Mouse (Mus musculus): ENCODE data around the gene Atp6v0d1.
"Not testable (repeated sequence)": the region's sequence is repeated elsewhere in the genome, so short reads cannot be mapped to it uniquely, and the experiment has no call there.

The Atp6v0d1 gene

GRCm38 (mm10) chr8:105565952-105566702 lies at the start of gene Atp6v0d1:
Atp6v0d1 (minus strand) TSS chr8:105566047.
- DNase-seq (ENCODE audit: low spot score in 2 of 2), result peak; percentile 95 to 100

DNA sequence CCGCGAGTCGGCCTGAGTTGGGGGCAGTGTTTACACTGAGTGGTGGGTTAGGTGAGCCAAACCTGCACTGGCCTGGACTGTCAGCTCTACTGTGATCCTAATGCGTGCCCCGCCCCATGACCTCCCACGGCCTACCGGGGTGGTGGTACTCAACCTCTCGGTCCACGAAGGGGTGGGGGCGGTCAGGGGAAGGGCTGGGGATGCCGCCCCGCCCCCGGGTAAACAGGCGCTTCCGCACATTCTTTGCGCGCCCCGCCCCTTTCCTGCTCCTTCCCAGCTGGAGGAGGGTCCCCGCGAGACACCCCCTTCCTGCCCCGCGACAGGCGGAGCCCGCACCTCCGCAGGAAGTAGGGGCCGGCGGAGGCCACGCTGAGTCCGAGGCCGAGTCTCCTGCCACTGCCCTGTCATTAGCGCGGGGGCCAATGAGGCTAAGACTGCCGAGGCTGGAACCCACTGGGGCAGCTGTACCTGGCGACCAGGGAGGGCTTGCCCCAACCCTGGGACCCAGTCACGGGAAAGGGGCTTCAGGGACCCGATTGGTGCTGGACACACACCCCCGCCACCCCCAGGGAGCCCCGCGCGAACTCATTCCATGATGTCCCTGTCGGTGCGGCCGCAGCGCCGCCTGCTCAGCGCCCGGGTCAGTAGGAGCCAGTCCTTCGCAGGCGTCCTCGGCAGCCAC lies 48.1 kb upstream of the Atp6v0d1 start:
- peak in 1 of 2 experiments; percentile 62 for DNase-seq (ENCODE audit: low spot score in 2 of 2)

GRCm38 (mm10) chr8:105613037-105613436 lies 47.2 kb upstream of the Atp6v0d1 start:
- peak in 1 of 2 experiments; percentile 48 for DNase-seq (ENCODE audit: low spot score in 2 of 2)

DNA sequence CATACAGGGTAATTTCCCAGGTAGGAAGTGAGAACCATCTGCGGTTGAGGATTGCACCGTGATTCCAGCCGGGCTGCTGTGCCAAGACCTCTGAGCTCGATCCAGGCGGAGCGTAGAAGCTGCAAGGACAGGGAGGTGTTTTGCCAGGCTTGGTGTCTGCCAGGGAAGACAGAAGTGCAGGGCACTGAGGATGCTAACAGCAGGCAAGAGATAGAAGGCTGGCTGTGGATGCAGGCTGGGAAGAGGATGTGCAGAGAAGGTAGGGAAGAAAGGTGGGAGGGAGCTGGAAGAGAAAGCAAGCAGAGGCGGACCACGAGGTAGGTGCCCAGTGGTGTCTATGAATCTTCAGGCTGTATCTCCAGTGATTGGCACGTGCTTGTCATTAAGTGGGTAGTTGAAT lies 46.0 kb upstream of the Atp6v0d1 start:
- no peak for DNase-seq (ENCODE audit: low spot score in 2 of 2)

DNA sequence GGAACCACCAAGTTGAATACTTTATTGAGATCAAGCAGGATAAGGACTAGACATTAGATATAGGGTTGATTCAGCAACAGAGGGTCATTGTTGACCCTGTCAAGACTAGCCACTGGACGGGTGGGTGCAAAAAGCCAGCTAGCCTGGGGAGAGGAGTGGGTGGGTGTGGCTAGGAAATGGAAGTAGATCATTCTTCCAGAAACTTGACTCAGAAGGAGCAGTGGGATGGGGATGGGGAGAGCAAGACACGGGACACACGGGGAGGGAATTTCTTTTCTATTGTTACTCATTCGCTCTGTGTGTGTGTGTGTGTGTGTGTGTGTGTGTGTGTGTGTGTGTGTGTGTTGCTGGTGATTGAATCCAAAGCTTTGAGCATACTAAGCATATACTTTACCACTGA lies 43.9 kb upstream of the Atp6v0d1 start:
- no peak for DNase-seq (ENCODE audit: low spot score in 2 of 2)

DNA sequence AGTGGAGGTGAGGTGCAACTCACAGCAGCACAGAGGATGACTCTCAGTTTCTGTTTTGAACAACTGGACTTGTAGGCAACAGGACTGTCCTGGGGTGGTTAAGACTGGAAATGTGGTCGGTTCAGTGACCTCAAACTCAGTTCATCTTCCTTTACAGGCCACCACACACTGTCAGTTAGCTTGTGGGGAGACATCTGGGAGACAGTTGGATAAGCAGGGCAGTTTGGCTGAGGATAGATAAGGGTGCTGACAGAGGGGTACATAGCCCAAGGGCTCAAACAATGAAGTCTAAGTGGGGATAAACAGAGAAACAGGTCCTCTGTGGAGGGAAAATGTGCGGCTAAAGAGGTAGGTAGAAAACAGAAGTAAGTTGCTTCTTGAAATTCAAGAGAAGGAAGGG lies 43.5 kb upstream of the Atp6v0d1 start:
- DNase-seq (ENCODE audit: low spot score in 2 of 2), result no peak

DNA sequence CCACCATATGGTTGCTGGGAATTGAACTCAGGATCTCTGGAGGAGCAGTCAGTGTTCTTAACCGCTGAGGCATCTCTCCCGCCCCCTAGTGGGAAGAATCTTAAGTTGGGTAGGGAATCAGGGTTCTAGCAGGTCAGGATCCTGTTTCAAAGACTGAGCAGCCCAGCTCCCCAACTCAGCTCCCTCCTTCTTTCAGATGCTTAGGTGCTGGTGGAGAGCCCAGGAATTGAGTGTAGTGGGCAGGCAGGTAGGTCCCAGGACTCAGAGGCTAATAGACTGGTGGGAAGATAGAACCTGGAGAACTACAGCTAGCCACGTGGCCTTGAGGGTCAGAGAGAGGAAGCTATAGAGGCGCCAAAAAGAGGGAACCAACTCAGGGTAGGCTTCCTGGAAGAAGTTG lies 41.8 kb upstream of the Atp6v0d1 start:
- peak; percentile 65 to 75 for DNase-seq (ENCODE audit: low spot score in 2 of 2)

DNA sequence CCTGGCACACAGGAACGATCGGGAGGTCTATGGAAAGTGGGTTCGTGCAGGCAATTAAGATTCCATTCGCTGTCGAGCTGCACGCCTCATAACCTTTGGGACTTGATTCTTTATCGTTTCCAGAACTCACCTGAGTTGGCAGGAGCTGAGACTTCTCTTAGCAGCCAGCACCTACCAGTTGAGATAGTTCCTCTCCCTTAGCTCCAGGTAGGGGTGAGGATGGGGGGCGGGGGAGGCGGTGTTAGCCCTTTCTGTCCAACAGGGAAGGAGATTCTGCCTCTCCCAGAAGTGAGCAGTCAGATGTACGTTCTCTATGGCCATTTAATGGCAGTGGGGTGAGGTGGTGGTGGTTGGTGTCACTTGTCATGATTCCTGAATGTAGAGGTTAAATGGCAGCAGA lies 41.2 kb upstream of the Atp6v0d1 start:
- DNase-seq (ENCODE audit: low spot score in 2 of 2), result no peak

DNA sequence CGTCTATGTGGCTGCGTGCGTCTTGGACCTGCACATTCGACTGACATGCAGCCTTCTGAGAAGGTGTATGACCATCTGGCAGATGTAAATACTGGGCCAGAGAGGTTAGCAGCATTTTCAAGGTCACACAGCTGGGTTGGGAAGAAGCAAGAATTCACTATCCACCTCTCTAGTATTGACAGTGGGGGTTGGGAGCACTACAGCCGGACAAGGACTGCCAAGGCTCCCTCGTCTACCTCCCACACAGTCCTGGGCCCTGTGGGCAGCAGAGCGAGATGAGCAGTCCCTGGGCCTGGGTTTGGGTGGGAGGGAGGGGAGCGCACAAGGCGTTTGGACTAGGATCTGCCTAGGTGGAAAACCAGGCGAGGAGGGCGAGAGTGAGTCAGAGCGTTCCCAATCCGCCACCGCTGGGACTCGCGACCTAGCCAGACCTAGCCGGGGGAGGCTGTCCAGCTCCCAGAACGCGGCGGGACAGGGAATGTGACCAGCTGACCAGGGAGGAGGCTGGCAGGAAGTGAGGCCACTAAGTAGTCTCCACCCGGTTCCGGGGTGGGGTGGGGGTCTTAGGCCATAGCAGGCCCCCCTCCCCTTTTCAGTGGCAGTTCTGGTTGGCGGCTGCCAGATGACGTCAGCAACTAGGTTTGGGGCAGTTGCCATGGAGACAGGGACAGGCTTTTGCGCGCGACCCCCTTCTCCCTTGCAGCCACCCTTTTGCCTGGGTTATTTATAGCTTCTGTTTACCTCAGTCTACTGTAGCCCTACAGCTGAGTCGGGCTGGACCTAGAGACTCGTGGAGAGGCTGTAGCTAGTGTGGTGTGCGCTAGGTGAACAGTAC lies 40.6 kb upstream of the Atp6v0d1 start:
- DNase-seq (ENCODE audit: low spot score in 2 of 2), result peak; percentile 71 to 73

GRCm38 (mm10) chr8:105605491-105606188 lies 39.8 kb upstream of the Atp6v0d1 start:
- DNase-seq (ENCODE audit: low spot score in 2 of 2), result peak; percentile 71 to 75

- DNase-seq (ENCODE audit: low spot score in 2 of 2), result peak; percentile 75 to 85
Measured at GRCm38 (mm10) chr8:105604804-105605381, 39.0 kb upstream of the Atp6v0d1 start, which contains the start of gene Ripor1. Ripor1 (plus strand) TSS chr8:105605255.

DNA sequence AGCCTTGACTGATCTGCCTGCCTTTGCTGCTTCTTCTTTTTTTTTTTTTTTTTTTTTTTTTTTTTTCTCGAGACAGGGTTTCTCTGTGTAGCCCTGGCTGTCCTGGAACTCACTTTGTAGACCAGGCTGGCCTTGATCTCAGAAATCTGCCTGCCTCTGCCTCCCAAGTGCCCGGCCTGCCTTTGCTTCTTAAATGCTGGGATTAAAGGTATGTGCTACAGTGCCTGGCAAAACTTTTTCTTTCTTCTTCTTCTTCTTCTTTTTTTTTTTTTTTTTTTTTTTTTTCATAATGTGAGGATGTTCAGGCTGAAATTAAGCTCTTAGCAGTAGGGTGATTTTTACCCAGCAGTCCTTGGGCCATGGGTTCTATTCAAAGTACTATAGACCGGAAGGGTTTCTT lies 36.7 kb upstream of the Atp6v0d1 start:
- not testable (repeated sequence) for DNase-seq (ENCODE audit: low spot score in 2 of 2)

GRCm38 (mm10) chr8:105601301-105601700 lies 35.5 kb upstream of the Atp6v0d1 start:
- no peak for DNase-seq (ENCODE audit: low spot score in 2 of 2)

DNA sequence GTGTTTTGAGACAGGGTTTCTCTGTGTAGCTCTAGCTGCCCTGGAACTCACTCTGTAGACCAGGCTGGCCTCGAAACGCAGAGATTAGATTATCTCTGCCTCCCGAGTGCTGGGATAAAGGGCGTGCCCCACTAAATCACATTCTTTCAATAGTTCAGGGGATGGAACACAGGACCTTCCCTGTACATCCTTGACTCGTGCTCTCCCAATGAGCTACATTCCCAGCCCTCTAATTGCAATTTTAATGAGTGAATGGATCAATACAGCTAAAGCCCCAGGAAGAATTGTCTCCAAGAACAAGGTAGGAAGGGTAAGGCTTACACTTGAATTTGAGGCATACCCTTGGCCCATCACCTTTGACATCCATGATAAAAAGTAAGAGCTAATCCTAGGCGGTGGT lies 32.9 kb upstream of the Atp6v0d1 start:
- DNase-seq (ENCODE audit: low spot score in 2 of 2), result no peak

DNA sequence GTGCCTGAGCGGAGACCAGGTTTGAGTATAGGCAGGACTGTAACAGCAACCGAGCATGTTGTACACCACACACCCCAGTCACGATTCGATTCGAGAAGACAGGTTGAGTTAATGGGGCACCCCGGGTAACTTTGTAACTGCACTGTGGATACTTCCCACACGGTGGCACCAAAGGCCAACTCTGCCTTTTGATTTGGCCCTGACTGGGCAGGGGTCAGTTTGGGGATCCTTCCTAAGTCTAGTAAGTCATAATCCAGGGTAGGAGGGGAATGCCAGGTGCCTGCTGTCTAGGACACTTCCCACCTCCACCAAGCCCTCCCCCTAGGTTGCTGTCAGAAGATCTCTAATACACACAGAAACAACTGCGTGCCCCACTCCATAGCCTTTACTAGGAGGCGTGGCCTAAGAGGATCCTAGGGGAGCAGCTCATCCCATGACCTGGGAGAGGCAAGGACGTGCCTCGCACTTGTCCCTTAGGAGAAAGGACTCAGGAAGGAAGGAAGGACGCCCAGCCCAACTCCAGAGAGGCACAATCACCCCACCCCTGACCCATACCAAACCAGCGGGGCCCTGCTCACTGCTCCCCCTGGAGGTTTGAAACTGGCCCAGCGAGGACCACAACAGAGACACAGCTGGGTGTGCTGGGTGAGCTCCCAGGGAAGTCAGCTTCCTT lies 30.7 kb upstream of the Atp6v0d1 start:
- DNase-seq (ENCODE audit: low spot score in 2 of 2), result peak; percentile 71 to 78

GRCm38 (mm10) chr8:105594451-105595242 lies 28.8 kb upstream of the Atp6v0d1 start:
- DNase-seq (ENCODE audit: low spot score in 2 of 2), result no peak

DNA sequence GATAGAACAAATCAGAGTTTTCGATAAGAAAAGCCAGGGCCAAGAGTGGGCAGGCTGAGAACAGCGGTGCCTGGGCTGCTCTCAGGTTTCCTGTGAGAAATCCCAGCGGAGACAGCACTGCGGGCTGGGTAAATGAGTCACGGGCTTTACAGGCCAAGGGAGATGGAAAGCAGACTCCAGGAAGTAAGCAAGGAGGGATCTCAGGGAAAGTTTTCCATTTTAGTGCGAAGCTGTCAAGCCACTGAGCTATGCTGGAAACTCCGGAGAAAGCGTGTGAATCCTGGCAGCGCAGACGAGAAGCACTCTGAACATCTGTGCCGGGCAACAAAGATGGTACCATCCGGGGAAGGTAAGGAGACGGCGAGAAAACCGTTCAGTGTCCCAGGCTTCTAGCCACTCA lies 28.0 kb upstream of the Atp6v0d1 start:
- DNase-seq (ENCODE audit: low spot score in 2 of 2), result no peak

GRCm38 (mm10) chr8:105592431-105592830 lies 26.6 kb upstream of the Atp6v0d1 start:
- no peak for DNase-seq (ENCODE audit: low spot score in 2 of 2)

GRCm38 (mm10) chr8:105579719-105580118 lies 13.9 kb upstream of the Atp6v0d1 start:
- no peak for DNase-seq (ENCODE audit: low spot score in 2 of 2)

GRCm38 (mm10) chr8:105575538-105575937 lies 9.7 kb upstream of the Atp6v0d1 start:
- no peak for DNase-seq (ENCODE audit: low spot score in 2 of 2)

All from spleen, postnatal 10 days (tissue).